Mouse (Mus musculus): Measurements from ENCODE around the gene Coro1b. TPM values are rescaled to one million over a fixed set of nuclear protein-coding genes. Genes with fewer than 3 reads are reported as not detected.

Coro1b gene
- total RNA-seq, 2 experiments from 2014 or later = 9.8 to 14.7 TPM

- H3K27ac ChIP-seq = peak overlapping the region; percentile 96
- intact Hi-C loops (cut with DNase I) = no loop called here
These were observed 483 bp upstream of the Coro1b start for GRCm38 (mm10) chr19:4147782-4148490.

DNA sequence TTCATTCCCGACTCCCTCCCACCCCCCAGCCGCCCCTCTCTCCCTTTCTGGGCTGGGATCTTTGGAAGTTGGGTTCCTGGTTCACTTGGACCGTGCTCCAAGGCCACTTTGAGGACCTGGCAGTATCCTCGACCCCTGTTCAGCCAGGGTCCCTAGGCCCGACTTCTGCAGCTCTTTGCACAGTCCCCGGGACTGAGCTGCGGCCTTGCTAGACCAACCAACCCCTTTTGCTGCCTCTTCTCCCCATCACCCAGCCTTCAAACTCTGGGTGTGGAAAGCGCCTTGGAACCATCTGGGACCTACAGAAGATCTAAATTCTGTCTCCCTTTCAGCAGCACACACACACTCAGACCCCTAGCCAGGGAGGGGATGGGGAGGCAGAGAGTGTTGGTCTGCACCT lies 400 bp downstream of the Coro1b start:
- intact Hi-C loops (cut with DNase I) = no loop called here
- Histone ChIP-seq H3K27ac (peak overlapping the region; percentile 96), H3K4me3 (peak overlapping the region; percentile 97)
- TF ChIP-seq CTCF (IDR thresholded peaks at IDR 0.05) = no peak
- no peak for DNase-seq

More at GRCm38 (mm10) chr19:4147782-4148490, 483 bp upstream of the Coro1b start:
- no peak for TF ChIP-seq CTCF (IDR thresholded peaks at IDR 0.05)
- no peak for DNase-seq
- peak overlapping the region; percentile 97 for H3K4me3 ChIP-seq

- Histone ChIP-seq H3K4me3 (peak overlapping the region; percentile 97), H3K27ac (peak overlapping the region; percentile 96)
- DNase-seq = no peak
- TF ChIP-seq CTCF (IDR thresholded peaks at IDR 0.05) = no peak
- intact Hi-C loops (cut with DNase I) = no loop called here
These were observed 864 bp downstream of the Coro1b start for GRCm38 (mm10) chr19:4149283-4149682.

DNA sequence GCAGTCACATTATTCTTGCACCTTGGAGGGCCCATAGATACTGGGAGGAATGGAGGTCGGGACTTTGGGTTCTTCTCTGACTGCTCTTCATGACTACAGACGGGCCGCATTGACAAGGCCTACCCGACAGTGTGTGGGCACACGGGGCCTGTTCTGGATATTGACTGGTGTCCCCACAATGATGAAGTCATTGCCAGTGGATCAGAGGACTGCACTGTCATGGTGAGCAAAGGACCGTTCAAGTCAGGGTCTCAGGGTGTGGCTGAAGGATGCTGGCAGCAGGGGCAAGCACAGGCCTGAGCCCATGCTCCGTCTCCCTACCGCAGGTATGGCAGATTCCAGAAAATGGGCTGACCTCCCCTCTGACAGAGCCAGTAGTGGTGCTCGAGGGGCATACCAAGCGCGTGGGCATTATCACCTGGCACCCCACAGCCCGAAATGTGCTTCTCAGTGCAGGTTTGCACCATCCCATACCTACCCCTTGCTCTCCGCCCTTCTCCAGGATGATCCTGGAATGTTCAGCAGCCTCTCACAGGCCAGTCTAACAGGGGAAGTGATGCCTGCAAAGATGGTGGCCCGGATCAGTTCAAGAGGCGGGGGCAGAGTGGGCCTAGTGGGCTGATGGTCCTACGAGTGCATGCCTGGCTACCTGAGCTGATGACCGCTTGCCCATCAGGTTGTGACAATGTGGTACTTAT lies 1.5 kb downstream of the Coro1b start:
- TF ChIP-seq CTCF (IDR thresholded peaks at IDR 0.05) = no peak
- H3K27ac ChIP-seq = peak overlapping the region; percentile 96; the same call in 1 of the 2 replicates
- DNase-seq = no peak
- intact Hi-C loops (cut with DNase I) = no loop called here
- H3K4me3 ChIP-seq = peak overlapping the region; percentile 97

DNA sequence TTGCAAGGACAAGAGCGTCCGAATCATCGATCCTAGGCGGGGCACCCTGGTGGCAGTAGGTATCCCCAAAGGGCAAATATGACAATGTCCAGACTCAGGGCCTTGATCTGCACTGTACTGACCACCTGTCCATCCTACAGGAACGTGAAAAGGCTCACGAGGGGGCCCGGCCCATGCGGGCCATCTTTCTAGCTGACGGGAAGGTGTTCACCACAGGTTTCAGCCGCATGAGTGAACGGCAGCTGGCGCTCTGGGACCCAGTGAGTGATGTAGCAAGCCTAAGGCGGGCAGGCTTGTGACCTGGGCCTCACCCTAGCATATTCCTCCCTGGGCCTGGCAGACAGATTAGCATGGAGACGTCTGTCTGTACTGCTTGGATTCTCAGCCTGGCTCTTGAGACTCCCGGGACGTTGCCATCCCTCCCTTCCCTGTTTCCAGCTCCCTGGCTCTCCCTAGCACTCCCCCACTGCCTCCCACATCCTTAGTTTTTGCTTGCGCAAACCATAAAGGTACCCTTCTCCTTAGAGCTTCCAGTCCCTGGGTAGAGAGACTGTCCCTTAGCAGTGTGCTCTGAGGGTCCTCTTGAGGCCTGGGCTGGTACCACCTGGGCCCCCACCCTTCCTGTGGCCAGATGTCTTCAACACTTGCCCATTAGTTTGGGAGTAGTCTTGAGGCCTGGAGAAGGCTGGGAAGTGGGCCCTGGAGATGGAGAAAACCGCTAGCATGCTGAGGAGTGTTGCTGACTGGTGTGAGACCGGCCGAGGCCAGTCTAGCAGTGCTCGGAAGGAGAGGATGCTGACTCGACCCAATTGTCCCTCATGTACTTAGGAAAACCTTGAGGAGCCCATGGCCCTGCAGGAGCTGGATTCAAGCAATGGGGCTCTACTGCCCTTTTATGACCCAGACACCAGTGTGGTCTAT lies 2.4 kb downstream of the Coro1b start:
- no peak for DNase-seq
- H3K27ac ChIP-seq = no peak overlapping the region
- TF ChIP-seq CTCF (IDR thresholded peaks at IDR 0.05) = no peak
- no peak overlapping the region for H3K4me3 ChIP-seq
- intact Hi-C loops (cut with DNase I) = no loop called here

DNA sequence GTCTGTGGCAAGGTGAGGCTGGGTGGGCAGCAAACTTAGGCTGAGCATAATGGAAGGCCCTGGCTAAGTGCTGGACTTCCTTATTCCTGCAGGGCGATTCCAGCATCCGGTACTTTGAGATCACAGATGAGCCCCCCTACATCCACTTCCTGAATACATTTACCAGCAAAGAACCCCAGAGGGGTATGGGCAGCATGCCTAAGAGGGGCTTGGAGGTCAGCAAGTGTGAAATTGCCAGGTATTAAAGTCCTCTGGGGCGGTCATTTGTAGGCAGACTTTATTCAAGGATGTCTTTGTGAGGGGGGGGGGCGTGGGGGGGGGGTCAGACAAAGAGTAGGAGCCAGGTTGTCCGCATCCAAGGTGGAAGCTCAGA lies 3.1 kb downstream of the Coro1b start:
- intact Hi-C loops (cut with DNase I) = no loop called here
- no peak for TF ChIP-seq CTCF (IDR thresholded peaks at IDR 0.05)
- H3K4me3 ChIP-seq = no peak overlapping the region
- DNase-seq = no peak
- no peak overlapping the region for H3K27ac ChIP-seq

DNA sequence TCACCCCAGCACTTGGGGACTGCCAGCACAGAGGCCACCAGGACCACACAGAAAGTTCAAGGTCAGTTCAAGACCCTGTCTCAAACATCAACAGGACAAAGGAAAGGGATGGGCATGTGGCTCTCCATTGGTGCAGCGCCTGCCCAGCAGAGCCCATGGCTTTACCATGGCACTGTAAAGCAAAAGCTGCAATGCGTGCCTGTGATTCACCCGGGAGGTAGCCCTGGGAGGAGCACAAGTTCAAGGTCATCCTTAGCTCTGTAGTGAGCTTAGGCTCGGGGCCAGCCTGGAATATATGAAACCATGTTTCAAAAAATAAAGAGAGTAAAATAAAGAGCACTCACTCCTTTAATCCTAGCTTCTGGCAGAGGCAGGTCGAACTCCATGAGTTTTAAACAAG lies 3.5 kb downstream of the Coro1b start:
- intact Hi-C loops (cut with DNase I) = no loop called here
- no peak overlapping the region for H3K27ac ChIP-seq
- no peak overlapping the region for H3K4me3 ChIP-seq
- TF ChIP-seq CTCF (IDR thresholded peaks at IDR 0.05) = no peak
- DNase-seq = no peak

- Histone ChIP-seq H3K27ac (no peak overlapping the region), H3K4me3 (no peak overlapping the region)
- DNase-seq = no peak
- intact Hi-C loops (cut with DNase I) = no loop called here
- no peak for TF ChIP-seq CTCF (IDR thresholded peaks at IDR 0.05)
These were observed 4.2 kb downstream of the Coro1b start for GRCm38 (mm10) chr19:4152445-4153231.

- intact Hi-C loops (cut with DNase I) = no loop called here
- Histone ChIP-seq H3K4me3 (no peak within 1 kb of the TSS), H3K27ac (0 out of 2 replicates have a peak within 1 kb of the TSS, but pooled peaks have one; percentile 8)
- TF ChIP-seq CTCF (IDR thresholded peaks at IDR 0.05) = no peak
- DNase-seq = no peak
These were observed 4.8 kb downstream of the Coro1b start, which contains the start of gene Ptprcap for GRCm38 (mm10) chr19:4153232-4153654. Gene Ptprcap (plus strand): TSS chr19:4153604.

- Histone ChIP-seq H3K4me3 (no peak overlapping the region), H3K27ac (0 out of 2 replicates have a peak overlapping the region, but pooled peaks have one; percentile 8)
- intact Hi-C loops (cut with DNase I) = no loop called here
- no peak for TF ChIP-seq CTCF (IDR thresholded peaks at IDR 0.05)
- DNase-seq = no peak
These were observed 6.2 kb downstream of the Coro1b start for GRCm38 (mm10) chr19:4154437-4155222.
